Mouse (Mus musculus) forebrain, postnatal 0 days (tissue): ENCODE results near the gene Pet100. TPM values are rescaled to one million over a fixed set of nuclear protein-coding genes. Genes with fewer than 3 reads are reported as not detected.
A peak's percentile ranks its signal among the peaks of the same experiment; 100 is the strongest.

ENCODE experiments used
- ATAC-seq: fragments of 200-750 bp; cut with Nextera tagmentation; 2 replicates; pipeline ENCODE4 v1.8.0; 2017; ENCODE audit warnings: mild to moderate bottlenecking, moderate library complexity
- DNase-seq: peaks from one replicate; pipeline ENCODE4 v3.0.0-alpha.2; 2015
- H3K27ac ChIP-seq: fragments of 300-500 bp; sonication (generic); 2 replicates; pipeline ENCODE4 v1.5.1; 2014; ENCODE audit warnings: low read depth, mild to moderate bottlenecking, antibody characterized with exemption, low read length, moderate library complexity, mixed read lengths
- H3K27me3 ChIP-seq: fragments of 300-500 bp; sonication (generic); 2 replicates; pipeline ENCODE4 v1.6.1; 2014; ENCODE audit warnings: mild to moderate bottlenecking, low read length, mixed read lengths; ENCODE audit not compliant: insufficient read depth
- H3K36me3 ChIP-seq: fragments of 300-500 bp; sonication (generic); 2 replicates; pipeline ENCODE4 v1.6.1; 2014; ENCODE audit warnings: mild to moderate bottlenecking, moderate library complexity; ENCODE audit not compliant: insufficient read depth
- H3K4me1 ChIP-seq: fragments of 300-500 bp; sonication (generic); 2 replicates; pipeline ENCODE4 v1.6.1; 2014; ENCODE audit warnings: antibody characterized with exemption; ENCODE audit not compliant: insufficient read depth
- H3K4me2 ChIP-seq: fragments of 300-500 bp; sonication (generic); 2 replicates; pipeline ENCODE4 v1.6.1; 2014; ENCODE audit warnings: low read depth, mild to moderate bottlenecking, moderate library complexity
- H3K4me3 ChIP-seq: fragments of 300-500 bp; sonication (generic); 2 replicates; pipeline ENCODE4 v1.5.1; 2014; ENCODE audit warnings: low read depth, low read length, mixed read lengths
- H3K9ac ChIP-seq: fragments of 300-500 bp; sonication (generic); 2 replicates; pipeline ENCODE4 v1.6.1; 2014; ENCODE audit warnings: mild to moderate bottlenecking
- H3K9me3 ChIP-seq: fragments of 300-500 bp; sonication (generic); 2 replicates; pipeline ENCODE4 v1.6.1; 2016; ENCODE audit warnings: low read length
- CTCF ChIP-seq: sonication (generic); IDR thresholded peaks from 2 replicates; pipeline ENCODE4 v1.5.1; 2016; ENCODE audit warnings: antibody characterized with exemption, control low read depth, low read depth
- WGBS: fragments of 180-500 bp; shearing (Covaris S2); extraction: QIAGEN DNeasy Blood & Tissue Kit; methylation state at CpG from one replicate; pipeline ENCODE4 v1.1.7; 2014; 5-methylcytosine and 5-hydroxymethylcytosine counted together
- polyA plus RNA-seq: library from polyadenylated mRNA; unstranded; fragments of >200 nt; fragmentation: Nextera tagmentation; extraction: Ambion mirVana; gene quantifications from 2 replicates; pipeline ENCODE4 v1.2.1, GENCODE M21; 2015
- total RNA-seq: library from RNA; depleted of rRNA; stranded (reverse); fragments of >200 nt; gene quantifications from 2 replicates; pipeline ENCODE4 v1.2.3, GENCODE M21; 2014

Pet100 gene
- total and polyA plus RNA-seq, 2 experiments from 2014 or later: 17.7 to 82.4 TPM

DNA sequence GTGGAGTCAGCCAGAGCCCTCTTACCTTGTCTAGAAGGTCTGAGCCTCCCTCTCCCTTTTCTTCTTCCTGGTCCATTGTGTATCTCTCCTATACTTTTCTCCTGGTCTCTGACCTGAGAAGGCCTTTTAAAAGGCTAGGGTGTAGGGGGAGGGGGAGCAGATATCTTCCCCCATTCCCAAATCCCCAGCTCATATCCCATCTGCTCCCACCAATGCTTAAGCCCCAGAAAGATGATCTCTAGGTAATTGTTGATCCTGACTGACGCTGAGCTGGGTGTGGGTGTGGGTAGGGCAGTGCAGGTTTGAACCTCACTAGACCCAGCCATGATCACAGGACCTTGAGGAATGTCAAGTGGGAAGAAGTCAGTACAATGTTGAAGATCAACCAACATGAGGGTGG lies 4.1 kb downstream of the Pet100 start, which contains the start of gene Pcp2:
Gene Pcp2 (minus strand): TSS at position 101 of the 400 bp plus-strand sequence.
- TF ChIP-seq CTCF: no peak
- Histone ChIP-seq H3K4me2 (no peak within 1 kb of the TSS), H3K4me3 (no peak within 1 kb of the TSS), H3K27me3 (no peaks in the 10 kb centered on the region), H3K4me1 (peaks cover 8% of the 10 kb centered on the region), H3K9me3 (no peaks in the 10 kb centered on the region), H3K27ac (no peak within 1 kb of the TSS), H3K36me3 (no peaks in the 10 kb centered on the region), H3K9ac (no peak within 1 kb of the TSS)
- ATAC-seq: no peak
- WGBS: 75% methylated on average over 1 of the region's 1 CpGs
- no peak for DNase-seq

DNA sequence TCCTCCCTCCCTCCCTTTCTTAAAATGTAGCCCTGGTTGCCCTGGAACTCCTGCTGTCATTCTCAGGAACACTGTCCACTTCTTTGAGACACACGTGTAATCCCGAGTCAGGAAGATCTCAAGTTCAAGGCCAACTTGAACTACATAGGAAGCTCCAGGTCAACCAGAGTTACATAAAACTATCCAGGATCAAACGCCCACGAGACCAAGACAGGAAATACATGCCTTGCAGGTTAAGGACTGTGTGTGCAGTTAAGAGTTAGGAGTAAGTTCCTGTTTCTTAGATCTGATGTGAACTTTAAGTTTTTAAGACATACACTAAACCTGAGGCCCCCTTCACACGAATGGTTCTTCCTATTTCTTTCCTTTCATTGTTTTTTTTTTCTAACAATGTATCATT lies 5.6 kb downstream of the Pet100 start:
- no peak for TF ChIP-seq CTCF
- peaks cover 10% of the 10 kb centered on the region; the same call in 1 of the 2 replicates for H3K4me1 ChIP-seq
- H3K9ac ChIP-seq: no peak overlapping the region
- H3K9me3 ChIP-seq: no peaks in the 10 kb centered on the region
- 63% methylated on average over 5 of the region's 5 CpGs for WGBS
- DNase-seq (no peak), ATAC-seq (no peak)
- H3K36me3 ChIP-seq: no peaks in the 10 kb centered on the region
- H3K27me3 ChIP-seq: no peaks in the 10 kb centered on the region
- no peak overlapping the region for H3K4me2 ChIP-seq
- H3K4me3 ChIP-seq: no peak overlapping the region
- H3K27ac ChIP-seq: no peak overlapping the region

GRCm38 (mm10) chr8:3628014-3628413 lies 6.7 kb downstream of the Pet100 start:
- no peak overlapping the region for H3K9ac ChIP-seq
- H3K4me1 ChIP-seq: peaks cover 7% of the 10 kb centered on the region; the same call in 1 of the 2 replicates
- H3K36me3 ChIP-seq: no peaks in the 10 kb centered on the region
- TF ChIP-seq CTCF: peak; percentile 66
- ATAC-seq (peak; percentile 34; the same call in 1 of the 2 replicates), DNase-seq (peak; percentile 36)
- no peaks in the 10 kb centered on the region for H3K27me3 ChIP-seq
- no peak overlapping the region for H3K4me2 ChIP-seq
- no peaks in the 10 kb centered on the region for H3K9me3 ChIP-seq
- 30% methylated on average over 5 of the region's 5 CpGs for WGBS
- no peak overlapping the region for H3K27ac ChIP-seq
- no peak overlapping the region for H3K4me3 ChIP-seq

- WGBS: 6% methylated on average over 47 of the region's 47 CpGs
- Histone ChIP-seq H3K9me3 (no peaks in the 10 kb centered on the region), H3K27me3 (no peaks in the 10 kb centered on the region), H3K9ac (peak within 1 kb of the TSS; percentile 44), H3K4me1 (peaks cover 7% of the 10 kb centered on the region; the same call in 1 of the 2 replicates), H3K4me2 (peak within 1 kb of the TSS; percentile 64), H3K4me3 (peak within 1 kb of the TSS; percentile 50), H3K27ac (peak within 1 kb of the TSS; percentile 29; the same call in 1 of the 2 replicates), H3K36me3 (peaks cover 6% of the 10 kb centered on the region)
- DNase-seq (peak; percentile 83), ATAC-seq (peak; percentile 93)
- peak; percentile 16; the same call in 1 of the 2 replicates for TF ChIP-seq CTCF
Measured at GRCm38 (mm10) chr8:3630647-3631477, 9.5 kb downstream of the Pet100 start, which contains the start of gene Stxbp2. TSS of gene Stxbp2 (plus strand) at chr8:3630955.

DNA sequence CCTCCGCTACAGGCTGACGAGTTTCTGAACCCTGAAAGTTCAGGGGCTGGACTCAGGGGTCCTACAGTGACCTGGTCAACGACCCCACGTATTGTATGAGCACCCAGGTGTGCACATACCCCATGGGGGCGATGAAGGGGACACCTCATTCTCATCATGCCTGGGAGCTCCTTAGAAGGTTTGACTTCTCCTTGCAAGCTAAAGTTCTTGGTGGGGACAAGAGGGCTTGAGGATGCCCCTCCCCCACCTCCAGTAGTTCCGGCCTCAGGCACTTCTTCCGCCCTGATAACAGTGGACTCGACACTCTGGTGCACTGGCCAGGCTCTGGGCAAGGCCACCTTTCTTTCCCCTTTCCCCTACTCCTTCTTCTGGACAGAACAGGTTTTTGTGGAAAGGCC lies 10.1 kb downstream of the Pet100 start:
- Histone ChIP-seq H3K4me1 (peaks cover 7% of the 10 kb centered on the region; the same call in 1 of the 2 replicates), H3K27me3 (no peaks in the 10 kb centered on the region), H3K9ac (peak overlapping the region; percentile 44; the same call in 1 of the 2 replicates), H3K9me3 (no peaks in the 10 kb centered on the region), H3K27ac (no peak overlapping the region), H3K4me2 (peak overlapping the region; percentile 64), H3K36me3 (peaks cover 6% of the 10 kb centered on the region), H3K4me3 (peak overlapping the region; percentile 50)
- TF ChIP-seq CTCF: no peak
- ATAC-seq: no peak
- 22% methylated on average over 8 of the region's 8 CpGs for WGBS
- DNase-seq: no peak

- DNase-seq: no peak
- H3K27me3 ChIP-seq: no peaks in the 10 kb centered on the region
- ATAC-seq: no peak
- no peaks in the 10 kb centered on the region; the same call in 1 of the 2 replicates for H3K36me3 ChIP-seq
- H3K9me3 ChIP-seq: no peaks in the 10 kb centered on the region
- H3K4me3 ChIP-seq: no peak overlapping the region
- H3K9ac ChIP-seq: no peak overlapping the region
- TF ChIP-seq CTCF: no peak
- no peak overlapping the region for H3K4me2 ChIP-seq
- H3K4me1 ChIP-seq: no peaks in the 10 kb centered on the region
- WGBS: 28% methylated on average over 5 of the region's 5 CpGs
- H3K27ac ChIP-seq: no peak overlapping the region
Measured at GRCm38 (mm10) chr8:3645804-3646203, 24.5 kb downstream of the Pet100 start.
